Mouse (Mus musculus) liver, embryonic 15.5 days (tissue): Measurements from ENCODE around the gene Agap2. TPM values are rescaled to one million over a fixed set of nuclear protein-coding genes. Genes with fewer than 3 reads are reported as not detected.

Experiments used
- ATAC-seq: fragments of 200-750 bp; cut with Nextera tagmentation; 2 replicates; pipeline ENCODE4 v1.8.0; 2017; ENCODE audit warnings: moderate number of reproducible peaks, mild to moderate bottlenecking, moderate library complexity; ENCODE audit not compliant: insufficient read depth
- H3K27ac ChIP-seq: fragments of 300-500 bp; sonication (generic); replicated peaks from 2 replicates; pipeline ENCODE4 v1.5.1; 2015; ENCODE audit warnings: mild to moderate bottlenecking, inconsistent platforms
- H3K27me3 ChIP-seq: fragments of 300-500 bp; sonication (generic); 2 replicates; pipeline ENCODE4 v1.6.1; 2015; ENCODE audit warnings: mild to moderate bottlenecking, inconsistent platforms
- H3K36me3 ChIP-seq: fragments of 300-500 bp; sonication (generic); replicated peaks from 2 replicates; pipeline ENCODE4 v1.6.1; 2015; ENCODE audit warnings: moderate library complexity, mild to moderate bottlenecking, inconsistent platforms
- H3K4me1 ChIP-seq: fragments of 300-500 bp; sonication (generic); replicated peaks from 2 replicates; pipeline ENCODE4 v1.6.1; 2015; ENCODE audit warnings: inconsistent platforms
- H3K4me2 ChIP-seq: fragments of 300-500 bp; sonication (generic); 2 replicates; pipeline ENCODE4 v1.6.1; 2015; ENCODE audit warnings: moderate library complexity, mild to moderate bottlenecking, inconsistent platforms
- H3K4me3 ChIP-seq: fragments of 300-500 bp; sonication (generic); replicated peaks from 2 replicates; pipeline ENCODE4 v1.5.1; 2015; ENCODE audit warnings: mild to moderate bottlenecking, inconsistent platforms
- H3K9ac ChIP-seq: fragments of 300-500 bp; sonication (generic); 2 replicates; pipeline ENCODE4 v1.6.1; 2015; ENCODE audit warnings: moderate library complexity, mild to moderate bottlenecking, inconsistent platforms
- H3K9me3 ChIP-seq: fragments of 300-500 bp; sonication (generic); replicated peaks from 2 replicates; pipeline ENCODE4 v1.6.1; 2016; ENCODE audit warnings: inconsistent platforms
- WGBS: fragments of 180-500 bp; shearing (Covaris S2); methylation state at CpG from one replicate; pipeline ENCODE4 v1.1.7; 2015; ENCODE audit warnings: mixed read lengths; ENCODE audit not compliant: insufficient replicate concordance; 5-methylcytosine and 5-hydroxymethylcytosine counted together
- polyA plus RNA-seq: library from polyadenylated mRNA; unstranded; fragments of >200 nt; fragmentation: Nextera tagmentation; extraction: Ambion mirVana; gene quantifications from 2 replicates; pipeline ENCODE4 v1.2.1, GENCODE M21; 2015

Agap2 gene
- polyA plus RNA-seq, 1 experiment from 2014 or later: 0.67 TPM

- peaks cover 11% of the 10 kb centered on the region for H3K4me1 ChIP-seq
- peak within 1 kb of the TSS; percentile 10; the same call in 1 of the 2 replicates for H3K4me2 ChIP-seq
- no peaks in the 10 kb centered on the region for H3K9me3 ChIP-seq
- ATAC-seq: no peak
- H3K27ac ChIP-seq: no peak within 1 kb of the TSS
- no peak within 1 kb of the TSS for H3K4me3 ChIP-seq
- peaks cover 61% of the 10 kb centered on the region for H3K27me3 ChIP-seq
- 24% methylated on average over 5 of the region's 5 CpGs for WGBS
- no peak within 1 kb of the TSS for H3K9ac ChIP-seq
- H3K36me3 ChIP-seq: 0 out of 2 replicates have a peak, but pooled peaks cover 4% of the 10 kb centered on the region
Observed at GRCm38 (mm10) chr10:127047954-127048353, 27.1 kb upstream of the Agap2 start, which contains the start of gene Cyp27b1. Gene Cyp27b1 (plus strand): TSS chr10:127048250.

- peaks cover 70% of the 10 kb centered on the region for H3K27me3 ChIP-seq
- H3K4me1 ChIP-seq: peaks cover 8% of the 10 kb centered on the region; the same call in 1 of the 2 replicates
- no peaks in the 10 kb centered on the region for H3K9me3 ChIP-seq
- no peaks in the 10 kb centered on the region for H3K36me3 ChIP-seq
- no peak overlapping the region for H3K27ac ChIP-seq
- H3K4me3 ChIP-seq: no peak overlapping the region
- 4% methylated on average over 35 of the region's 35 CpGs for WGBS
- no peak for ATAC-seq
- peak overlapping the region; percentile 10; the same call in 1 of the 2 replicates for H3K4me2 ChIP-seq
- no peak overlapping the region for H3K9ac ChIP-seq
Observed at GRCm38 (mm10) chr10:127048608-127049394, 26.3 kb upstream of the Agap2 start.

- H3K27ac ChIP-seq: no peak overlapping the region
- no peak for ATAC-seq
- H3K9me3 ChIP-seq: no peaks in the 10 kb centered on the region
- peaks cover 8% of the 10 kb centered on the region; the same call in 1 of the 2 replicates for H3K4me1 ChIP-seq
- no peak overlapping the region for H3K9ac ChIP-seq
- peaks cover 77% of the 10 kb centered on the region for H3K27me3 ChIP-seq
- H3K4me3 ChIP-seq: no peak overlapping the region
- peak overlapping the region; percentile 27; the same call in 1 of the 2 replicates for H3K4me2 ChIP-seq
- no peaks in the 10 kb centered on the region for H3K36me3 ChIP-seq
- 3% methylated on average over 29 of the region's 29 CpGs for WGBS
Observed at GRCm38 (mm10) chr10:127049395-127050118, 25.5 kb upstream of the Agap2 start.

GRCm38 (mm10) chr10:127050119-127050474 is 25.0 kb upstream of the Agap2 start:
- no peak overlapping the region for H3K4me3 ChIP-seq
- peaks cover 83% of the 10 kb centered on the region for H3K27me3 ChIP-seq
- no peak overlapping the region for H3K4me2 ChIP-seq
- H3K9me3 ChIP-seq: no peaks in the 10 kb centered on the region
- H3K4me1 ChIP-seq: peaks cover 8% of the 10 kb centered on the region; the same call in 1 of the 2 replicates
- no peak overlapping the region for H3K27ac ChIP-seq
- 11% methylated on average over 10 of the region's 10 CpGs for WGBS
- H3K9ac ChIP-seq: no peak overlapping the region
- ATAC-seq: no peak; the same call in 1 of the 2 replicates
- H3K36me3 ChIP-seq: no peaks in the 10 kb centered on the region

GRCm38 (mm10) chr10:127054646-127055045 is 20.4 kb upstream of the Agap2 start:
- Histone ChIP-seq H3K36me3 (no peaks in the 10 kb centered on the region), H3K9ac (no peak overlapping the region), H3K27ac (no peak overlapping the region), H3K4me1 (peaks cover 15% of the 10 kb centered on the region), H3K4me2 (no peak overlapping the region), H3K9me3 (no peaks in the 10 kb centered on the region), H3K27me3 (peaks cover 99% of the 10 kb centered on the region), H3K4me3 (no peak overlapping the region)
- 49% methylated on average over 4 of the region's 4 CpGs for WGBS
- no peak for ATAC-seq

- ATAC-seq: no peak
- no peaks in the 10 kb centered on the region for H3K36me3 ChIP-seq
- H3K4me1 ChIP-seq: peaks cover 19% of the 10 kb centered on the region
- no peak overlapping the region for H3K27ac ChIP-seq
- no peak overlapping the region for H3K9ac ChIP-seq
- no peak overlapping the region for H3K4me3 ChIP-seq
- H3K9me3 ChIP-seq: no peaks in the 10 kb centered on the region
- H3K27me3 ChIP-seq: peaks cover 99% of the 10 kb centered on the region
- WGBS: 37% methylated on average over 8 of the region's 8 CpGs
- no peak overlapping the region for H3K4me2 ChIP-seq
Observed at GRCm38 (mm10) chr10:127055406-127055805, 19.7 kb upstream of the Agap2 start.

GRCm38 (mm10) chr10:127056490-127056889 is 18.6 kb upstream of the Agap2 start:
- H3K27ac ChIP-seq: no peak overlapping the region
- peaks cover 20% of the 10 kb centered on the region for H3K4me1 ChIP-seq
- ATAC-seq: no peak
- H3K4me3 ChIP-seq: no peak overlapping the region
- no peak overlapping the region for H3K4me2 ChIP-seq
- H3K9me3 ChIP-seq: no peaks in the 10 kb centered on the region
- WGBS: 78% methylated on average over 20 of the region's 20 CpGs
- H3K36me3 ChIP-seq: no peaks in the 10 kb centered on the region
- H3K9ac ChIP-seq: no peak overlapping the region
- peaks cover 99% of the 10 kb centered on the region for H3K27me3 ChIP-seq

GRCm38 (mm10) chr10:127058161-127058560 is 16.9 kb upstream of the Agap2 start:
- H3K9me3 ChIP-seq: no peaks in the 10 kb centered on the region
- peaks cover 95% of the 10 kb centered on the region for H3K27me3 ChIP-seq
- H3K4me1 ChIP-seq: peaks cover 30% of the 10 kb centered on the region
- no peak overlapping the region for H3K27ac ChIP-seq
- no peak overlapping the region for H3K4me3 ChIP-seq
- H3K4me2 ChIP-seq: peak overlapping the region; percentile 89
- no peaks in the 10 kb centered on the region for H3K36me3 ChIP-seq
- WGBS: 2% methylated on average over 9 of the region's 9 CpGs
- no peak for ATAC-seq
- H3K9ac ChIP-seq: no peak overlapping the region

GRCm38 (mm10) chr10:127058708-127059107 is 16.4 kb upstream of the Agap2 start:
- peaks cover 35% of the 10 kb centered on the region for H3K4me1 ChIP-seq
- H3K27ac ChIP-seq: no peak overlapping the region
- WGBS: 11% methylated on average over 8 of the region's 8 CpGs
- no peak for ATAC-seq
- H3K9ac ChIP-seq: no peak overlapping the region
- no peaks in the 10 kb centered on the region for H3K9me3 ChIP-seq
- H3K27me3 ChIP-seq: peaks cover 89% of the 10 kb centered on the region
- peak overlapping the region; percentile 89 for H3K4me2 ChIP-seq
- H3K4me3 ChIP-seq: peak overlapping the region; percentile 61; the same call in 1 of the 2 replicates
- H3K36me3 ChIP-seq: no peaks in the 10 kb centered on the region

GRCm38 (mm10) chr10:127059174-127059967 is 15.7 kb upstream of the Agap2 start:
- H3K36me3 ChIP-seq: no peaks in the 10 kb centered on the region
- H3K4me1 ChIP-seq: peaks cover 42% of the 10 kb centered on the region
- WGBS: under 1% methylated on average over 82 of the region's 92 CpGs
- H3K4me3 ChIP-seq: peak overlapping the region; percentile 61
- no peak overlapping the region for H3K27ac ChIP-seq
- no peak for ATAC-seq
- H3K27me3 ChIP-seq: peaks cover 83% of the 10 kb centered on the region
- H3K9ac ChIP-seq: peak overlapping the region; percentile 27; the same call in 1 of the 2 replicates
- peak overlapping the region; percentile 89 for H3K4me2 ChIP-seq
- no peaks in the 10 kb centered on the region for H3K9me3 ChIP-seq
